Mouse (Mus musculus): ENCODE data around the gene Mybpc1. TPM values are rescaled to one million over a fixed set of nuclear protein-coding genes. Genes with fewer than 3 reads are reported as not detected.

Gene Mybpc1
- polyA plus RNA-seq, 1 experiment from 2014 or later, result 46.6 TPM

- Histone ChIP-seq H3K9me3 (replicated peaks) (no peaks in the 10 kb centered on the region), H3K27ac (replicated peaks) (no peak overlapping the region), H3K9ac (no peak overlapping the region), H3K27me3 (no peaks in the 10 kb centered on the region), H3K4me2 (replicated peaks) (no peak overlapping the region), H3K4me3 (replicated peaks) (no peak overlapping the region), H3K36me3 (no peaks in the 10 kb centered on the region), H3K4me1 (peaks cover 9% of the 10 kb centered on the region)
- WGBS, result 77% methylated on average over 7 of the region's 7 CpGs
- no peak for ATAC-seq (ENCODE audit: insufficient number of reproducible peaks, low FRiP score, low TSS enrichment, low read depth)
Observed at GRCm38 (mm10) chr10:88507691-88508143, 97.2 kb downstream of the Mybpc1 start.

- no peak overlapping the region for H3K4me3 ChIP-seq (replicated peaks)
- H3K9me3 ChIP-seq (replicated peaks), result no peaks in the 10 kb centered on the region
- ATAC-seq (ENCODE audit: insufficient number of reproducible peaks, low FRiP score, low TSS enrichment, low read depth), result no peak
- H3K9ac ChIP-seq, result no peak overlapping the region
- H3K27ac ChIP-seq (replicated peaks), result no peak overlapping the region
- no peaks in the 10 kb centered on the region for H3K36me3 ChIP-seq
- WGBS, result 43% methylated on average over 5 of the region's 5 CpGs
- H3K27me3 ChIP-seq, result no peaks in the 10 kb centered on the region
- H3K4me1 ChIP-seq, result peaks cover 24% of the 10 kb centered on the region
- no peak overlapping the region for H3K4me2 ChIP-seq (replicated peaks)
Observed at GRCm38 (mm10) chr10:88505256-88505655, 99.7 kb downstream of the Mybpc1 start.

- Histone ChIP-seq H3K4me3 (replicated peaks) (no peak overlapping the region), H3K9ac (no peak overlapping the region), H3K27me3 (no peaks in the 10 kb centered on the region), H3K4me2 (replicated peaks) (peak overlapping the region; percentile 89; the same call in 1 of the 2 replicates), H3K36me3 (no peaks in the 10 kb centered on the region), H3K27ac (replicated peaks) (no peak overlapping the region), H3K9me3 (replicated peaks) (no peaks in the 10 kb centered on the region), H3K4me1 (peaks cover 24% of the 10 kb centered on the region)
- no peak for ATAC-seq (ENCODE audit: insufficient number of reproducible peaks, low FRiP score, low TSS enrichment, low read depth)
- WGBS, result 57% methylated on average over 3 of the region's 3 CpGs
Observed at GRCm38 (mm10) chr10:88504481-88504880, 100.5 kb downstream of the Mybpc1 start.

DNA sequence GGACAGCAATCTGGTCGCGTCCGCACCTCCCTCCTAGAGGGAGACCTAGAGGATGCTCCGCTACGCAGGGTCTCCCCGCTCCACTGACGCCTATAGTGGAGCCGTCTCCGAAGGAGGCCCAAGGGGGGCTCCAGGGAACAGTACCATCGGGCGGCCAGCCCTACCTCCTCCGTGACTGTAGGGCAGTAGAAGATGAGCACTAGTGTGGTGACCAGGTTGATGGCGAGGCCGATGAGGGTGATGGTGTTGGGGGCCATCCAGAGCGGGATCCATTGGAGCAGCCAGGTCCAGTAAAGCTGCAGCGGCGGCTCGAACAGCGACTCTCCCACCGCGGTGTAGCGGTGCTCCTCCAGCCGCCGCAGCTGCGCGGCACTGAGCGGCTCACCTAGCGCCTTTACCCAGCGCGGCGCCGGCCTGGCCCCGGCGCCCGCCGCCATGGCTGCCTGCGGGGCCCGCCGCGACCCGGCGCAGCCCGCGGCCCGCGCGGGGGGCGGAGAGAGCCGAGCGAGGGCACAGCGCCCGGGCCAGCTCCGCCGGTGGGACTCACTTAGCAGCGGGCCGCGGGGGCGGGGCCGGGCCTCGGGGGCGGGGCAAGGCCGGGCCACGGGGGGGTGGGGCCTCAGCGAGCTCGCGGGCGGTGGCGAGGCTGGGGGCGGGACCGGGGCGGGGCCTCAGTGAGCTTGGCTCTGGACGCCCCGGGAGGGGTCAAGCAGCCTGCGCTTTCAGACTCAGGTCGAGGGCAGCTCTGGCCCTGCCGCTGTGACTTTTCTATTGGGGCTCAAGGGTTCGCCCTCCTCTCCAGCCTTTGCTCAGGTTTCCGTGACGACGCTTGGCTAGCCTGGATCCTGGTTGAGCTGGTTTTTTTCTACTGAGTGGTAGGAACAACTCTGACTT is 101.3 kb downstream of the Mybpc1 start, which contains the start of gene Chpt1:
TSS of gene Chpt1 (minus strand) at position 653 of the 894 bp plus-strand sequence.
- no peaks in the 10 kb centered on the region for H3K27me3 ChIP-seq

GRCm38 (mm10) chr10:88502919-88503318 is 102.0 kb downstream of the Mybpc1 start:
- H3K9ac ChIP-seq, result peak overlapping the region; percentile 79
- no peaks in the 10 kb centered on the region for H3K9me3 ChIP-seq (replicated peaks)
- peak overlapping the region; percentile 89 for H3K4me2 ChIP-seq (replicated peaks)
- H3K4me3 ChIP-seq (replicated peaks), result peak overlapping the region; percentile 84
- H3K4me1 ChIP-seq, result peaks cover 24% of the 10 kb centered on the region
- no peak overlapping the region for H3K27ac ChIP-seq (replicated peaks)
- H3K36me3 ChIP-seq, result no peaks in the 10 kb centered on the region
- no peak for ATAC-seq (ENCODE audit: insufficient number of reproducible peaks, low FRiP score, low TSS enrichment, low read depth)
- H3K27me3 ChIP-seq, result no peaks in the 10 kb centered on the region
- WGBS, result 44% methylated on average over 4 of the region's 4 CpGs

More for the DNA sequence above, 101.3 kb downstream of the Mybpc1 start, which contains the start of gene Chpt1:
- peak; percentile 96 for ATAC-seq (ENCODE audit: insufficient number of reproducible peaks, low FRiP score, low TSS enrichment, low read depth)
- Histone ChIP-seq H3K27ac (replicated peaks) (peak within 1 kb of the TSS; percentile 72), H3K4me1 (peaks cover 24% of the 10 kb centered on the region), H3K4me2 (replicated peaks) (peak within 1 kb of the TSS; percentile 89), H3K36me3 (no peaks in the 10 kb centered on the region), H3K9ac (peak within 1 kb of the TSS; percentile 79), H3K9me3 (replicated peaks) (no peaks in the 10 kb centered on the region), H3K4me3 (replicated peaks) (peak within 1 kb of the TSS; percentile 84)
- under 1% methylated on average over 68 of the region's 80 CpGs for WGBS

DNA sequence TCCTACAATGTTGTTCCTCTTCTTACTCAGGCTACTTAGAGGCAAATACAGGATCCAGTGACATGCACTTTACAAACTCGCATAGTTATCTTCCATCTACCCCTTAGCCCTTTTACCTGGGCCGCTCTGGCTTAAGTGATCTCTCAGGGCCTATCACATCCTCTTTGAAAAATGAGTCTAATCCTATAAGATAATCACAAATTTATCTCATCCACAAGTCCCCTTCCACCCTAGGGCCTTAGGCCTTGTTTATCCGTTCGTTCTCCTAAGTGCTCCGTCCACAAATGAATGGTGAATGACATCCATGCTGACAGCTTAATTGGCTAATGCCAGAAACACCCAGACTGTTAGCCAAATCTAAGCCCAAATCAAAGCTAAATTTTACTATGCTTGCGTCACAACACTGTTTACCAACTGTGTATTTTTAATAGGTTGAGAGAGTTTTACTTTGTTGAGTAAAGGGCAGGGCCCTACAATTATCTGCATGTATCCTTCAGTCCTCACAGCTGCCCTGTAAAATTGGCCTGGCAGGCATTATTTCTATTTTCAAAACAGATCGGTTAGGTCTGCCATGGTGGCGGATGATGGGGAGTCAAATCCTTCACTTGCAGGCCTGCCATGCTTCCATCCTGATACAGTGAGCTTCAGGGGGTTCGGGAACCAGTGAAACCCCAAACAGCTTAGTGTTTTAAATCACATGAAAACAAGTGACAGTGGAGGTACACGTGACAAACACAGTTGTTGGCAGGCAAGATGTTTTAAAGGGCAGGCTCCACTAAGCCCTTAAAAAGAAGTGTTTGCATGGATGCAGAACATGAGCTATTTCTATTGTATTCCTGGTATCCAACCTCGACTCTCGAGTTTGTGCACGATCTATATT is 102.8 kb downstream of the Mybpc1 start:
- H3K4me3 ChIP-seq (replicated peaks), result 0 out of 2 replicates have a peak overlapping the region, but pooled peaks have one; percentile 84
- 51% methylated on average over 13 of the region's 13 CpGs for WGBS

GRCm38 (mm10) chr10:88501370-88501769 is 103.6 kb downstream of the Mybpc1 start:
- WGBS, result 63% methylated on average over 10 of the region's 10 CpGs
- Histone ChIP-seq H3K9me3 (replicated peaks) (no peaks in the 10 kb centered on the region), H3K27ac (replicated peaks) (no peak overlapping the region)

More for the DNA sequence above, 102.8 kb downstream of the Mybpc1 start:
- peak overlapping the region; percentile 89 for H3K4me2 ChIP-seq (replicated peaks)
- H3K9me3 ChIP-seq (replicated peaks), result no peaks in the 10 kb centered on the region
- no peak overlapping the region for H3K27ac ChIP-seq (replicated peaks)
- no peak for ATAC-seq (ENCODE audit: insufficient number of reproducible peaks, low FRiP score, low TSS enrichment, low read depth)
- no peaks in the 10 kb centered on the region for H3K27me3 ChIP-seq
- H3K36me3 ChIP-seq, result no peaks in the 10 kb centered on the region
- peaks cover 24% of the 10 kb centered on the region for H3K4me1 ChIP-seq
- no peak overlapping the region for H3K9ac ChIP-seq

GRCm38 (mm10) chr10:88499993-88500392 is 105.0 kb downstream of the Mybpc1 start:
- H3K27me3 ChIP-seq, result no peaks in the 10 kb centered on the region
- no peak overlapping the region for H3K27ac ChIP-seq (replicated peaks)
- ATAC-seq (ENCODE audit: insufficient number of reproducible peaks, low FRiP score, low TSS enrichment, low read depth), result no peak
- no peak overlapping the region for H3K4me3 ChIP-seq (replicated peaks)
- H3K36me3 ChIP-seq, result no peaks in the 10 kb centered on the region
- H3K9ac ChIP-seq, result no peak overlapping the region
- H3K4me1 ChIP-seq, result peaks cover 24% of the 10 kb centered on the region
- H3K4me2 ChIP-seq (replicated peaks), result no peak overlapping the region
- no peaks in the 10 kb centered on the region for H3K9me3 ChIP-seq (replicated peaks)
- WGBS, result 63% methylated on average over 5 of the region's 5 CpGs

More at GRCm38 (mm10) chr10:88501370-88501769, 103.6 kb downstream of the Mybpc1 start:
- Histone ChIP-seq H3K4me3 (replicated peaks) (no peak overlapping the region), H3K9ac (no peak overlapping the region), H3K36me3 (no peaks in the 10 kb centered on the region), H3K4me1 (peaks cover 24% of the 10 kb centered on the region), H3K4me2 (replicated peaks) (no peak overlapping the region), H3K27me3 (no peaks in the 10 kb centered on the region)
- ATAC-seq (ENCODE audit: insufficient number of reproducible peaks, low FRiP score, low TSS enrichment, low read depth), result no peak

GRCm38 (mm10) chr10:88496864-88497564 is 107.9 kb downstream of the Mybpc1 start:
- Histone ChIP-seq H3K4me1 (peaks cover 11% of the 10 kb centered on the region; the same call in 1 of the 2 replicates), H3K4me3 (replicated peaks) (no peak overlapping the region), H3K27ac (replicated peaks) (no peak overlapping the region), H3K9ac (no peak overlapping the region), H3K27me3 (no peaks in the 10 kb centered on the region), H3K4me2 (replicated peaks) (no peak overlapping the region), H3K9me3 (replicated peaks) (no peaks in the 10 kb centered on the region), H3K36me3 (no peaks in the 10 kb centered on the region)
- WGBS, result 50% methylated on average over 11 of the region's 11 CpGs
- ATAC-seq (ENCODE audit: insufficient number of reproducible peaks, low FRiP score, low TSS enrichment, low read depth), result no peak

DNA sequence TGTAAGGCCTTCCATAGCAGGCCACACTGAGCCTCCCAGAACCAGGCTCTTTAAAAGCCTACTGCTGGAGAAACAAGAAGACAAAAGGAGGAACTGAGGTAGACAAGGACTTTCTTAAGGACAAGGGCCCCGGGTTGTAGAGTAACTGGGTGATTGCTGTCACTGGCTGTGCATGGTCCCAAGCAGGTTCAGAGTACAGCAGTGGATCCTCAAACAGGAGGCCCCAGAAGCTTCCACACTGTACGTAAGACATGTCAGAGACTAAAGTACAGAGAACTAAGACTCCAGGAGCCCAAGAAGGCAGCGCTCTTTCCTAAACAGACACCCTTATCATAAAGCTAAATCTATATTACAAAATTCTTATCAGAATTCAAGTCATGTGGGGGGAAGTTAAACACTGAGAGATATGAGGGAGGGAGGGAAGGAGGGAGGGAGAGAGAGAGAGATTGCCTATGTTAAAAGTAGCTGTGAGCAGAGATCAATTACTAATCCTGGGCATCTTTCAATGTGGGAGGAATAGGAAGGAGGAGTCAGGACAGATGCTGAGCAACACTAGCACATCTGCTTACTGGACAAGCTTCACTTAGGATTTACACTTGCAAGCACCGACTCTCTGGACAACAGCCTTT is 109.9 kb downstream of the Mybpc1 start:
- Histone ChIP-seq H3K4me2 (replicated peaks) (no peak overlapping the region), H3K4me3 (replicated peaks) (no peak overlapping the region), H3K27me3 (no peaks in the 10 kb centered on the region), H3K27ac (replicated peaks) (no peak overlapping the region), H3K36me3 (no peaks in the 10 kb centered on the region), H3K4me1 (no peaks in the 10 kb centered on the region), H3K9me3 (replicated peaks) (no peaks in the 10 kb centered on the region), H3K9ac (no peak overlapping the region)
- no peak for ATAC-seq (ENCODE audit: insufficient number of reproducible peaks, low FRiP score, low TSS enrichment, low read depth)
- WGBS, result 81% methylated on average over 4 of the region's 4 CpGs

All from embryonic facial prominence, embryonic 15.5 days (tissue).